Comparison of ENCODE assay signal across 19 mouse cellular contexts in the genomic region with DNA sequence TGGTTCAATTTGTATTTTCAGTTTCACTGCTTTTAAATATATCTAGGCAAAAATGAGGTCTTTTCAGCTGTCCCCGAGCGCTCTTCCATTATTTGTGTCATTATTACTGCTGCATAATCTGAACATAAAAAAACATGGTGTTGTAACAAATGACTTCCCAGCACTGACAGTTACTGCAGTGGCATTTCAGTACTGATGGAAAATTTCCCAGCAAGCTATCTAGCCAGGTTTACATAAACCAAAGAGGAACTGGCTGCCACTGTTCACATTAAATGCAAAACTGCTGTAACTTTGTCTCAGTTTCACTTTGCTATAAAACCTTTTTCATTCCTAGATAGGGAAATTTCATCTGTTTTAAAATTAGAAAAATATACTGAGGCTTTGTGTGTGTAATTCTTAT.
DNase-seq lines count a peak whose midpoint lies in the region; ATAC-seq and TF ChIP-seq lines count a peak whose summit lies in the region.
"Had no signal": no experiment of that assay in that cellular context is flagged by ENCODE, and none has a peak within 500 bp of the region (broad histone marks: within the 10 kb centered on the region; RNA-seq: fewer than 3 reads in every experiment).

No protein-coding gene starts in this region.

- TF ChIP-seq EP300 in lung, postnatal 0 days (IDR thresholded peaks at IDR 0.05): no peak

- no peaks in the 10 kb centered on the region for H3K36me3 ChIP-seq in lung, postnatal 0 days (ENCODE audit: insufficient read depth, low read length)
- H3K36me3 ChIP-seq: hindbrain, embryonic 12.5 days; lung, embryonic 15.5 days had no signal

- no peak overlapping the region for H3K9ac ChIP-seq in lung, postnatal 0 days (replicated peaks; ENCODE audit: low read depth)
- H3K9ac ChIP-seq: embryonic facial prominence, embryonic 12.5 days; hindbrain, embryonic 12.5 days; lung, embryonic 15.5 days had no signal

- no peak overlapping the region for H3K4me2 ChIP-seq in lung, postnatal 0 days (replicated peaks; ENCODE audit: low read depth, low read length)
- H3K4me2 ChIP-seq: embryonic facial prominence, embryonic 12.5 days; hindbrain, embryonic 12.5 days; lung, embryonic 15.5 days; midbrain, embryonic 11.5 days had no signal

- no peak for TF ChIP-seq POLR2A in brain, embryonic 14.5 days (IDR thresholded peaks at IDR 0.05; ENCODE audit: borderline replicate concordance, extremely low read depth, insufficient read depth, insufficient read length, poor library complexity, severe bottlenecking)

- no peak for TF ChIP-seq CTCF in lung, postnatal 0 days (IDR thresholded peaks at IDR 0.05)
- TF ChIP-seq CTCF in brain, embryonic 14.5 days (IDR thresholded peaks at IDR 0.05; ENCODE audit: borderline replicate concordance, extremely low read depth, insufficient read depth, insufficient read length): no peak

- H3K9me3 ChIP-seq in lung, postnatal 0 days (ENCODE audit: low read length): no peaks in the 10 kb centered on the region
- H3K9me3 ChIP-seq: embryonic facial prominence, embryonic 12.5 days; hindbrain, embryonic 12.5 days; lung, embryonic 15.5 days had no signal

- no peaks in the 10 kb centered on the region for H3K4me1 ChIP-seq in lung, postnatal 0 days (ENCODE audit: insufficient read depth, low read depth, low read length)
- H3K4me1 ChIP-seq: embryonic facial prominence, embryonic 12.5 days; lung, embryonic 15.5 days had no signal

- H3K27ac ChIP-seq in lung, postnatal 0 days (ENCODE audit: low read length): no peak overlapping the region
- H3K27ac ChIP-seq: embryonic facial prominence, embryonic 12.5 days; hindbrain, embryonic 12.5 days; lung, embryonic 15.5 days had no signal

- no peak overlapping the region for H3K4me3 ChIP-seq in lung, postnatal 0 days (ENCODE audit: low read depth, low read length)
- H3K4me3 ChIP-seq: embryonic facial prominence, embryonic 12.5 days; hindbrain, embryonic 12.5 days; lung, embryonic 15.5 days had no signal

- intact Hi-C loops in left cerebral cortex, postnatal 25 days (cut with DNase I): no loop called here

- no peaks in the 10 kb centered on the region for H3K27me3 ChIP-seq in lung, postnatal 0 days (replicated peaks; ENCODE audit: insufficient read depth, low read length)
- H3K27me3 ChIP-seq: embryonic facial prominence, embryonic 12.5 days; hindbrain, embryonic 12.5 days; lung, embryonic 15.5 days had no signal

- 64% methylated on average over 2 of the region's 2 CpGs for WGBS in lung, postnatal 0 days

- ATAC-seq in frontal cortex, adult (ENCODE audit: low TSS enrichment): peak; percentile 90
- no peak for ATAC-seq in lung, postnatal 0 days
- peak; percentile 45; the same call in 1 of the 2 replicates for ATAC-seq in megakaryocyte-erythroid progenitor cell, adult 5-6 weeks (replicated peaks; ENCODE audit: low FRiP score, low TSS enrichment, poor library complexity, severe bottlenecking)
- no peak for ATAC-seq in monocyte, adult 5-6 weeks (replicated peaks; ENCODE audit: insufficient number of reproducible peaks, low FRiP score, low TSS enrichment, poor library complexity, severe bottlenecking)
- ATAC-seq: inflammation-experienced regulatory T-cells, adult 6 months had no signal

- no peak for DNase-seq in frontal cortex, postnatal 36 days (ENCODE audit: low spot score in 2 of 2)
- peak; percentile 5 for DNase-seq in lung, postnatal 0 days (ENCODE audit: low spot score)
- no peak for DNase-seq in lung, postnatal 10 days
- peak; percentile 7 for DNase-seq in brain, embryonic 14.5 days (ENCODE audit: low read depth)
- no peak for DNase-seq in left cerebral cortex, postnatal 25 days (ENCODE audit: low spot score in 2 of 2)
- DNase-seq: cerebellum, adult 11 months; cerebellum, postnatal 36 days; heart, adult 18-20 months; kidney, postnatal 10 days; right cerebral cortex, postnatal 4 days; thymus, postnatal 36 days had no signal

Comparison
In these comparisons a context has a peak if more than half of its experiments do, and no peak if none do; other contexts are left out.
1. DNase-seq: peak in lung, postnatal 0 days (single experiment) and brain, embryonic 14.5 days (single experiment); none in frontal cortex, postnatal 36 days (0 of 2), lung, postnatal 10 days (single experiment) and left cerebral cortex, postnatal 25 days (0 of 2).
2. ATAC-seq: peak in frontal cortex, adult (single experiment) and megakaryocyte-erythroid progenitor cell, adult 5-6 weeks (single experiment); none in lung, postnatal 0 days (single experiment) and monocyte, adult 5-6 weeks (single experiment).